Mouse (Mus musculus): ENCODE results near the gene Rnf113a2.
A peak's percentile ranks its signal among the peaks of the same experiment; 100 is the strongest.

DNA sequence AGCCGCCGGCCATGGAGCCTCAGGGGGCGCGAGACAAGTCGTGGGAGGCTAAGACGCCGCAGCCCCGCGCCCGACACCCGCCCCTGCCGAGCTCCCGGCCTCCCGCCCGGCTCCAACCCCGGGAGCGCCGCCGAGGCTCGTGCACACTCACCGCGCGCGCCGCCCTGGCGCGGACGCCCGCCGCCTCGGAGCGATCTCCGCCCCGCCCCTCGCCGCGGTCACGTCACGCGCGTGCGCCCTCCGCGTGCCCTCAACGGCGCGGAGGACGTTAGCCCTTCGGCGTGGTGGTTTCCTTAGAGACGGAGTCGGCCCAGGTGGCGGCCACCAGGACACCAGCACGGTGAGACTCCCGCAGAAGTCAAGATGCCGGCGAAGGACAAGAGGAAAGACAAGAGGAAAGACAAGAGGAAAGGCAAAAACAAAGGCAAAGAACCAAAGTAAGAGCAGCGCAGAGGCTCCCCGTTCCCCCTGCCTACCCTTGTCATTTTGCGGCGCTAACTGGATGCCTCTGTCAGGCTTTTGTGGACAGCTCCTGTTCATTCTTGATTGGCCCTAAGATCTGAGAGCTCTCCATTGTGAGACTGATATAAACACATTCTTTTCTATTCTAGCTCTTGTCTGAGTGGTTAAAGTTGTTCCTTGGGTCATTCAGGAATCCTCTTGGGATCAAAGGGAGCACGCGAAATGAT lies 8.0 kb upstream of the Rnf113a2 start, which contains the start of the genes Entpd5 and Bbof1:
- TF ChIP-seq HCFC1 (IDR thresholded peaks at IDR 0.05; ENCODE audit: borderline replicate concordance, insufficient read depth, low read length): 0 out of 2 replicates have a peak, but pooled peaks have one; percentile 38
- 0 out of 2 replicates have a peak, but pooled peaks have one; percentile 25 for TF ChIP-seq ZNF384 (IDR thresholded peaks at IDR 0.05; ENCODE audit: low read depth, low read length)
- no peak for TF ChIP-seq MAFK (IDR thresholded peaks at IDR 0.05; ENCODE audit: insufficient read depth, low read depth, low read length)

Measured in ES-E14 (cell line).